Mouse (Mus musculus) brain, embryonic 14.5 days (tissue): Measurements from ENCODE around the gene Fndc3a.

ENCODE experiments used
- CTCF ChIP-seq: fragments of 200-500 bp; IDR thresholded peaks from 2 replicates; pipeline ENCODE4 v1.5.1; 2012; ENCODE audit warnings: inconsistent platforms, mild to moderate bottlenecking, moderate library complexity, borderline replicate concordance; ENCODE audit not compliant: insufficient read depth, insufficient read length; ENCODE audit errors: extremely low read depth
- POLR2A ChIP-seq: fragments of 200-500 bp; IDR thresholded peaks from 2 replicates; pipeline ENCODE4 v1.6.1; 2012; ENCODE audit warnings: mild to moderate bottlenecking, inconsistent platforms, borderline replicate concordance; ENCODE audit not compliant: poor library complexity, insufficient read depth, insufficient read length, severe bottlenecking; ENCODE audit errors: extremely low read depth

DNA sequence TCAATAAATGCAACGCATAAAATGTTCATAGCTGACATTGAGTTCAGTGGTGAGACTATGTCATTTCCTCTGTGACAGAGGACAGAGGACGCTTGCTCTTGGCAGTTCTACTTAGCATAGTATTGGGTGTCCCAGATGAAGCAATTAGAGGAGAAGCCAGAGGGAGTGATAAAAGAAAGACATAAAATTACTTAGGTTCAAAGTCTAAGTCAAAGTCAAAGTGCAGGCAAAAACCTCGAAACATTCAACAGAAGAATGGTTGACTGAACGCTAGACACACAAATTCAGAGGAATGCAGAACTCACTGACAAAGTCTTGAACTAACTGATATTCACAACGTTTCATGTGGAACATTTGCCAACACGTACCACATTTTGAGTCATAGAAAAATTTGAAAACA, 191.0 kb downstream of the Fndc3a start:
- TF ChIP-seq CTCF (no peak), POLR2A (no peak)
